Mouse (Mus musculus): ENCODE results near the gene Wdr66.

DNA sequence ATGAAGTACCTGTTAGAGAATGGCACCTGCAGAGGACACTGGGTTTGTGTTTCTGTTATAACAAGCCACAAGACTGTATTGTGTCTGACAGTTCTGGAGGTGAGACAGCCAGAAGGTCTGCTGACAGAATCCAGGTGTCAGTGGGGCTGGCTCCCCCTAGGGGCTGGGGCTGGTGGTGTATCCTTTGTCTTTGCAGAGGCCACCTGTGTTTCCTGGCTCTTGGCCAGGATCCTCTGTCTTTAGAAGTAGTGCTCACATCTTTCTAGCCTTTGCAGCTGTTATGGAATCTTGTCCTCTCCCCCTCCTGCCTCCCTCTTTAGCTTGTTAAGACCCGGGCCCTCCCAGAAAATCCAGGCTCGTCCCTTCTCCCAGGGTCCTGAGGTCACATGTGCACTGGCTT, 16.2 kb upstream of the Wdr66 start:
- TF ChIP-seq POLR2A (IDR thresholded peaks at IDR 0.05; ENCODE audit: insufficient read depth, low read depth, low read length), result no peak
- TF ChIP-seq CTCF (IDR thresholded peaks at IDR 0.05; ENCODE audit: insufficient read depth, low read depth, low read length), result peak; percentile 31; the same call in 1 of the 2 replicates

All from olfactory bulb, adult 2 months (tissue).